Mouse (Mus musculus) layer of hippocampus, adult 2 months (tissue): ENCODE results near the gene Man2c1. TPM values are rescaled to one million over a fixed set of nuclear protein-coding genes. Genes with fewer than 3 reads are reported as not detected.

ENCODE experiments used
- DNase-seq, 2 experiments: peaks; one replicate each; pipeline ENCODE4 v3.0.0; 2022; ENCODE audit warnings: low spot score in 2 of 2
- H3K27ac ChIP-seq: fragments of 200-600 bp; 2 replicates; pipeline ENCODE4 v1.8.1; 2022
- H3K4me3 ChIP-seq: fragments of 200-600 bp; 2 replicates; pipeline ENCODE4 v1.8.1; 2022; ENCODE audit warnings: mild to moderate bottlenecking
- CTCF ChIP-seq: fragments of 200-600 bp; conservative IDR thresholded peaks from 2 replicates; pipeline ENCODE4 v1.8.1; 2022; ENCODE audit warnings: antibody characterized with exemption, mild to moderate bottlenecking, moderate library complexity
- total RNA-seq, 2 experiments: library from RNA; stranded (reverse); gene quantifications; 2 replicates each; pipeline ENCODE4 v1.2.3; 2021

The Man2c1 gene
- total RNA-seq, 2 experiments from 2014 or later = 162 to 175 TPM

GRCm38 (mm10) chr9:57146451-57147066, 16.1 kb downstream of the Man2c1 start:
- H3K27ac ChIP-seq = peak overlapping the region; percentile 92
- no peak overlapping the region; the same call in 1 of the 2 replicates for H3K4me3 ChIP-seq

GRCm38 (mm10) chr9:57147205-57148143, 17.0 kb downstream of the Man2c1 start:
- peak overlapping the region; percentile 92 for H3K27ac ChIP-seq
- no peak for DNase-seq
- peak overlapping the region; percentile 71 for H3K4me3 ChIP-seq
- TF ChIP-seq CTCF = no peak

More at GRCm38 (mm10) chr9:57146451-57147066, 16.1 kb downstream of the Man2c1 start:
- no peak for DNase-seq
- TF ChIP-seq CTCF = no peak

- peak; percentile 42 for TF ChIP-seq CTCF
- peak; percentile 84 to 93 for DNase-seq
- Histone ChIP-seq H3K27ac (peak within 1 kb of the TSS; percentile 92), H3K4me3 (peak within 1 kb of the TSS; percentile 71)
Observed at GRCm38 (mm10) chr9:57148144-57148878, 17.8 kb downstream of the Man2c1 start, which contains the start of gene Neil1. Neil1 (minus strand) TSS chr9:57148305.

- no peak for TF ChIP-seq CTCF
- H3K4me3 ChIP-seq = peak overlapping the region; percentile 71; the same call in 1 of the 2 replicates
- peak overlapping the region; percentile 92; the same call in 1 of the 2 replicates for H3K27ac ChIP-seq
Observed at GRCm38 (mm10) chr9:57149021-57149420, 18.5 kb downstream of the Man2c1 start.

GRCm38 (mm10) chr9:57150192-57150591, 19.7 kb downstream of the Man2c1 start:
- H3K4me3 ChIP-seq = no peak overlapping the region
- no peak for TF ChIP-seq CTCF
- H3K27ac ChIP-seq = no peak overlapping the region
- DNase-seq = no peak

More at GRCm38 (mm10) chr9:57149021-57149420, 18.5 kb downstream of the Man2c1 start:
- no peak for DNase-seq

GRCm38 (mm10) chr9:57152331-57152730, 21.8 kb downstream of the Man2c1 start:
- no peak for DNase-seq
- Histone ChIP-seq H3K4me3 (no peak overlapping the region), H3K27ac (no peak overlapping the region)
- TF ChIP-seq CTCF = peak; percentile 24

GRCm38 (mm10) chr9:57156383-57156782, 25.9 kb downstream of the Man2c1 start:
- Histone ChIP-seq H3K27ac (no peak overlapping the region), H3K4me3 (no peak overlapping the region)
- no peak for DNase-seq
- TF ChIP-seq CTCF = no peak

- DNase-seq = no peak
- no peak overlapping the region for H3K27ac ChIP-seq
- H3K4me3 ChIP-seq = no peak overlapping the region
- no peak for TF ChIP-seq CTCF
Observed at GRCm38 (mm10) chr9:57156823-57157222, 26.3 kb downstream of the Man2c1 start.

- H3K27ac ChIP-seq = peak overlapping the region; percentile 90
- TF ChIP-seq CTCF = no peak
- no peak for DNase-seq
- peak overlapping the region; percentile 99 for H3K4me3 ChIP-seq
Observed at GRCm38 (mm10) chr9:57157499-57157898, 27.0 kb downstream of the Man2c1 start.

- peak within 1 kb of the TSS; percentile 99 for H3K4me3 ChIP-seq
- H3K27ac ChIP-seq = peak within 1 kb of the TSS; percentile 90
- no peak for TF ChIP-seq CTCF
- DNase-seq = peak; percentile 91 to 95
Observed at GRCm38 (mm10) chr9:57158013-57158470, 27.6 kb downstream of the Man2c1 start, which contains the start of gene Commd4. Commd4 (minus strand) TSS chr9:57158331.

GRCm38 (mm10) chr9:57158506-57158905, 28.0 kb downstream of the Man2c1 start:
- DNase-seq = no peak
- no peak for TF ChIP-seq CTCF
- Histone ChIP-seq H3K27ac (peak overlapping the region; percentile 90), H3K4me3 (peak overlapping the region; percentile 99)

- no peak overlapping the region for H3K27ac ChIP-seq
- DNase-seq = no peak
- H3K4me3 ChIP-seq = no peak overlapping the region
- TF ChIP-seq CTCF = peak; percentile 69
Observed at GRCm38 (mm10) chr9:57162496-57162895, 32.0 kb downstream of the Man2c1 start.
